Mouse (Mus musculus) thymus, postnatal 10 days (tissue): ENCODE measurements around the gene Otub2.

Experiments used
- DNase-seq, 2 experiments: peaks; one replicate each; pipeline ENCODE4 v3.0.0; 2021; ENCODE audit warnings: low spot score in 2 of 2

Gene Otub2

GRCm38 (mm10) chr12:103371711-103372110 is 16.8 kb upstream of the Otub2 start:
- peak; percentile 31 to 69 for DNase-seq

GRCm38 (mm10) chr12:103373530-103374236 is 14.8 kb upstream of the Otub2 start:
- no peak for DNase-seq

- DNase-seq, result no peak
These were observed 12.4 kb upstream of the Otub2 start for GRCm38 (mm10) chr12:103376124-103376523.

GRCm38 (mm10) chr12:103376774-103377173 is 11.7 kb upstream of the Otub2 start:
- no peak for DNase-seq

GRCm38 (mm10) chr12:103380226-103380625 is 8.3 kb upstream of the Otub2 start:
- no peak for DNase-seq

- DNase-seq, result no peak
These were observed 856 bp downstream of the Otub2 start for GRCm38 (mm10) chr12:103389348-103389727.

- DNase-seq, result no peak
These were observed 1.5 kb downstream of the Otub2 start for GRCm38 (mm10) chr12:103389982-103390381.

GRCm38 (mm10) chr12:103391098-103391497 is 2.6 kb downstream of the Otub2 start:
- no peak for DNase-seq

- no peak for DNase-seq
These were observed 5.0 kb downstream of the Otub2 start for GRCm38 (mm10) chr12:103393528-103393927.

GRCm38 (mm10) chr12:103395486-103396275 is 7.2 kb downstream of the Otub2 start:
- DNase-seq, result no peak

GRCm38 (mm10) chr12:103396751-103397150 is 8.3 kb downstream of the Otub2 start:
- no peak for DNase-seq

- DNase-seq, result no peak
These were observed 15.6 kb downstream of the Otub2 start for GRCm38 (mm10) chr12:103404131-103404530.

GRCm38 (mm10) chr12:103407720-103408119 is 19.2 kb downstream of the Otub2 start, which contains the start of gene 9330161L09Rik:
Gene 9330161L09Rik, minus strand, starts transcription at chr12:103407820.
- no peak for DNase-seq

GRCm38 (mm10) chr12:103408144-103408543 is 19.7 kb downstream of the Otub2 start:
- no peak for DNase-seq

GRCm38 (mm10) chr12:103425016-103425728 is 36.7 kb downstream of the Otub2 start:
- DNase-seq, result no peak

- DNase-seq, result peak; percentile 96
These were observed 37.4 kb downstream of the Otub2 start, which contains the start of gene Ddx24 for GRCm38 (mm10) chr12:103425729-103426470. Gene Ddx24, minus strand, starts transcription at chr12:103425830.

GRCm38 (mm10) chr12:103426710-103427109 is 38.2 kb downstream of the Otub2 start:
- no peak for DNase-seq

GRCm38 (mm10) chr12:103433430-103433829 is 44.9 kb downstream of the Otub2 start:
- DNase-seq, result no peak

- peak; percentile 50 to 52 for DNase-seq
These were observed 45.7 kb downstream of the Otub2 start, which contains the start of gene Ifi27 for GRCm38 (mm10) chr12:103433986-103434731. Gene Ifi27, plus strand, starts transcription at chr12:103434211.

GRCm38 (mm10) chr12:103434861-103435260 is 46.4 kb downstream of the Otub2 start:
- DNase-seq, result no peak

GRCm38 (mm10) chr12:103437601-103438000 is 49.1 kb downstream of the Otub2 start:
- no peak for DNase-seq
